1 mouse cellular context compared by ENCODE assay signal in genomic region chr13:94523213-94523612, GRCm38 (mm10).
TF ChIP-seq lines count a peak whose summit lies in the region.

No protein-coding gene starts in this region.

TF ChIP-seq in MEL, 35 proteins besides CTCF, POLR2A, EP300 and RAD21 (continued from another document):
- TF ChIP-seq BHLHE40 (IDR thresholded peaks at IDR 0.05; ENCODE audit: borderline replicate concordance, low read depth, low read length), result no peak; the same call in 1 of the 2 replicates
- TF ChIP-seq MXI1 (IDR thresholded peaks at IDR 0.05; ENCODE audit: low read depth, low read length), result peak; percentile 70
